ENCODE assay signal across 8 mouse cellular contexts in the genomic region with DNA sequence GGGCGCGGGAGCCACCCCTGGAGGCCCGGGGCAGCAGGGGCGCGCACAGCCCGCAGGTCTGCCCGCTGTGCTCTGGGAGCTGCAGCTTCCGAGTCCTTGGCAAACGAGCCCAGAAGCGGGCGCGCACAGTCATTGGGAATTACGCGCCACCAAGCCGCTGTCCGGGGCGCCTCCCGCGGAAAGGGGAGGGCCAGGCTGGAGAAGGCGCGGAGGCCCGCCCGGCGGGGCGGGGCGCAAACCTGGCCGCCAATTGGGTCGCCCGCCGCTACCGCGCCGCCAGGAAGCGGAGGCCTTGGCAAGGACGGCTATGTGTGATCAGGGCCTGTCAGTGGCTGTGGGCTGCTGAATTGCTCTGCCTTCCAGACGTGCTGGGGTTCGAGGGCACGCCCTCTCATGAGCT.
A peak's percentile ranks its signal among the peaks of the same experiment; 100 is the strongest.
DNase-seq lines count a peak whose midpoint lies in the region; ATAC-seq and TF ChIP-seq lines count a peak whose summit lies in the region.
"Not testable (repeated sequence)": the region's sequence is repeated elsewhere in the genome, so short reads cannot be mapped to it uniquely, and the experiment has no call there.

No protein-coding gene starts in this region.

- not testable (repeated sequence) for H3K36me3 ChIP-seq in embryonic facial prominence, embryonic 12.5 days; hindbrain, embryonic 13.5 days; lung, embryonic 14.5 days (ENCODE audit: insufficient read depth); neural tube, embryonic 11.5 days (ENCODE audit: control insufficient read depth, insufficient read depth, low read length)

- ATAC-seq in embryonic facial prominence, embryonic 12.5 days (ENCODE audit: insufficient number of reproducible peaks, insufficient read depth, low FRiP score, low TSS enrichment): not testable (repeated sequence)
- peak; percentile 81 for ATAC-seq in hindbrain, embryonic 13.5 days (ENCODE audit: low FRiP score)
- peak; percentile 95 for ATAC-seq in lung, embryonic 14.5 days (ENCODE audit: insufficient read depth)
- peak; percentile 53; the same call in 1 of the 2 replicates for ATAC-seq in neural tube, embryonic 11.5 days (ENCODE audit: insufficient read depth, low FRiP score, low TSS enrichment)

- intact Hi-C loops in left cerebral cortex, postnatal 10 days (cut with DNase I): not testable (repeated sequence)

- peak; percentile 48 for DNase-seq in WW6 (ENCODE audit: low read depth, low spot score)
- DNase-seq in heart, adult 11 months: peak; percentile 89
- DNase-seq in left cerebral cortex, postnatal 10 days (ENCODE audit: extremely low spot score in 1 of 2, low spot score in 2 of 2): peak; percentile 0 to 19
- DNase-seq in lung, embryonic 14.5 days: peak; percentile 80
- DNase-seq in neural tube, embryonic 11.5 days (ENCODE audit: low spot score): peak; percentile 51
- DNase-seq in yolk sac, embryonic 10.5 days (ENCODE audit: low spot score): peak; percentile 58

- H3K4me2 ChIP-seq in embryonic facial prominence, embryonic 12.5 days (replicated peaks): peak overlapping the region; percentile 38
- peak overlapping the region; percentile 45 for H3K4me2 ChIP-seq in hindbrain, embryonic 13.5 days
- peak overlapping the region; percentile 45 for H3K4me2 ChIP-seq in lung, embryonic 14.5 days
- peak overlapping the region; percentile 20; the same call in 1 of the 2 replicates for H3K4me2 ChIP-seq in neural tube, embryonic 11.5 days (ENCODE audit: low read depth)

- 2% methylated on average over 17 of the region's 38 CpGs for WGBS in embryonic facial prominence, embryonic 12.5 days
- WGBS in hindbrain, embryonic 13.5 days: under 1% methylated on average over 28 of the region's 38 CpGs
- WGBS in lung, embryonic 14.5 days: 0% methylated on average over 12 of the region's 38 CpGs
- 0% methylated on average over 16 of the region's 38 CpGs for WGBS in neural tube, embryonic 11.5 days

- not testable (repeated sequence) for H3K9me3 ChIP-seq in embryonic facial prominence, embryonic 12.5 days; hindbrain, embryonic 13.5 days; lung, embryonic 14.5 days (ENCODE audit: low read depth, low read length); neural tube, embryonic 11.5 days (ENCODE audit: control insufficient read depth, low read length)

- peak overlapping the region; percentile 41 for H3K4me3 ChIP-seq in embryonic facial prominence, embryonic 12.5 days
- peak overlapping the region; percentile 38 for H3K4me3 ChIP-seq in hindbrain, embryonic 13.5 days
- peak overlapping the region; percentile 33 for H3K4me3 ChIP-seq in lung, embryonic 14.5 days (ENCODE audit: low read depth, low read length)
- peak overlapping the region; percentile 23 for H3K4me3 ChIP-seq in neural tube, embryonic 11.5 days (ENCODE audit: low read depth, low read length)

- H3K27me3 ChIP-seq in embryonic facial prominence, embryonic 12.5 days; hindbrain, embryonic 13.5 days; lung, embryonic 14.5 days (ENCODE audit: insufficient read depth, low read length); neural tube, embryonic 11.5 days (ENCODE audit: control insufficient read depth, insufficient read depth, low read length): not testable (repeated sequence)

- H3K9ac ChIP-seq in embryonic facial prominence, embryonic 12.5 days; hindbrain, embryonic 13.5 days; neural tube, embryonic 11.5 days (ENCODE audit: low read length): not testable (repeated sequence)
- peak overlapping the region; percentile 20; the same call in 1 of the 2 replicates for H3K9ac ChIP-seq in lung, embryonic 14.5 days

- TF ChIP-seq CTCF in lung, embryonic 14.5 days (IDR thresholded peaks at IDR 0.05; ENCODE audit: low read depth): not testable (repeated sequence)

- not testable (repeated sequence) for H3K4me1 ChIP-seq in embryonic facial prominence, embryonic 12.5 days; hindbrain, embryonic 13.5 days (replicated peaks); lung, embryonic 14.5 days (ENCODE audit: insufficient read depth); neural tube, embryonic 11.5 days (ENCODE audit: control insufficient read depth, insufficient read depth, low read length)

- not testable (repeated sequence) for H3K27ac ChIP-seq in embryonic facial prominence, embryonic 12.5 days; hindbrain, embryonic 13.5 days; lung, embryonic 14.5 days (ENCODE audit: low read depth); neural tube, embryonic 11.5 days (ENCODE audit: low read depth, low read length)

Comparison
In these comparisons a context has a peak if more than half of its experiments do, and no peak if none do; other contexts are left out.
1. DNase-seq: peak in every context shown above with its lines; median percentile 89 in heart, adult 11 months; 80 in lung, embryonic 14.5 days; 58 in yolk sac, embryonic 10.5 days; 51 in neural tube, embryonic 11.5 days; 48 in WW6; 10 in left cerebral cortex, postnatal 10 days.